Mouse (Mus musculus) limb, embryonic 11.5 days (tissue): Measurements from ENCODE around the gene Slco1a5. TPM values are rescaled to one million over a fixed set of nuclear protein-coding genes. Genes with fewer than 3 reads are reported as not detected.
"Not testable (repeated sequence)": the region's sequence is repeated elsewhere in the genome, so short reads cannot be mapped to it uniquely, and the experiment has no call there.

Experiments used
- ATAC-seq: fragments of 200-750 bp; cut with Nextera tagmentation; 2 replicates; pipeline ENCODE4 v1.8.0; 2017; ENCODE audit warnings: low read depth; ENCODE audit not compliant: insufficient number of reproducible peaks, low FRiP score, low TSS enrichment
- DNase-seq: peaks from one replicate; pipeline ENCODE4 v3.0.0-alpha.2; 2015; ENCODE audit warnings: low spot score
- H3K27ac ChIP-seq: fragments of 300-500 bp; sonication (generic); replicated peaks from 2 replicates; pipeline ENCODE4 v1.5.1; 2014; ENCODE audit warnings: low read depth, mild to moderate bottlenecking, low read length
- H3K27me3 ChIP-seq: fragments of 300-500 bp; sonication (generic); 2 replicates; pipeline ENCODE4 v1.6.1; 2014; ENCODE audit warnings: mild to moderate bottlenecking, low read length, mixed read lengths; ENCODE audit not compliant: control insufficient read depth, insufficient read depth
- H3K36me3 ChIP-seq: fragments of 300-500 bp; sonication (generic); 2 replicates; pipeline ENCODE4 v1.6.1; 2014; ENCODE audit warnings: mild to moderate bottlenecking, low read length, moderate library complexity, mixed read lengths; ENCODE audit not compliant: control insufficient read depth, insufficient read depth
- H3K4me1 ChIP-seq: fragments of 300-500 bp; sonication (generic); 2 replicates; pipeline ENCODE4 v1.6.1; 2014; ENCODE audit warnings: low read length, mixed read lengths; ENCODE audit not compliant: control insufficient read depth, insufficient read depth
- H3K4me2 ChIP-seq: fragments of 300-500 bp; sonication (generic); 2 replicates; pipeline ENCODE4 v1.6.1; 2014; ENCODE audit warnings: low read depth, mild to moderate bottlenecking, moderate library complexity; ENCODE audit not compliant: severe bottlenecking
- H3K4me3 ChIP-seq: fragments of 300-500 bp; sonication (generic); 2 replicates; pipeline ENCODE4 v1.5.1; 2014; ENCODE audit warnings: low read depth, low read length
- H3K9ac ChIP-seq: fragments of 300-500 bp; sonication (generic); 2 replicates; pipeline ENCODE4 v1.6.1; 2014; ENCODE audit warnings: mild to moderate bottlenecking, low read length
- H3K9me3 ChIP-seq: fragments of 300-500 bp; sonication (generic); 2 replicates; pipeline ENCODE4 v1.6.1; 2016; ENCODE audit warnings: low read length; ENCODE audit not compliant: control insufficient read depth
- WGBS: fragments of 180-500 bp; shearing (Covaris S2); extraction: QIAGEN DNeasy Blood & Tissue Kit; methylation state at CpG from one replicate; pipeline ENCODE4 v1.1.7; 2014; 5-methylcytosine and 5-hydroxymethylcytosine counted together
- polyA plus RNA-seq: library from polyadenylated mRNA; unstranded; fragments of >200 nt; fragmentation: Nextera tagmentation; extraction: Ambion mirVana; gene quantifications from 2 replicates; pipeline ENCODE4 v1.2.1, GENCODE M21; 2014

Slco1a5 gene
- polyA plus RNA-seq, 1 experiment from 2014 or later, result not detected

- not testable (repeated sequence) for ATAC-seq, H3K4me3 ChIP-seq
Observed at GRCm38 (mm10) chr6:142352099-142352498, 29.3 kb upstream of the Slco1a5 start.

GRCm38 (mm10) chr6:142347431-142348385 is 24.9 kb upstream of the Slco1a5 start:
- H3K27ac ChIP-seq, result no peak overlapping the region

More at GRCm38 (mm10) chr6:142352099-142352498, 29.3 kb upstream of the Slco1a5 start:
- not testable (repeated sequence) for H3K27me3 ChIP-seq, H3K9me3 ChIP-seq, H3K4me2 ChIP-seq, H3K36me3 ChIP-seq, DNase-seq, H3K9ac ChIP-seq, H3K4me1 ChIP-seq, H3K27ac ChIP-seq
- WGBS, result 95% methylated on average over 3 of the region's 3 CpGs

GRCm38 (mm10) chr6:142346181-142347110 is 23.7 kb upstream of the Slco1a5 start:
- no peak overlapping the region for H3K27ac ChIP-seq
- H3K4me1 ChIP-seq, result 0 out of 2 replicates have a peak, but pooled peaks cover 3% of the 10 kb centered on the region
- H3K4me3 ChIP-seq, result peak overlapping the region; percentile 65
- ATAC-seq, result no peak
- H3K4me2 ChIP-seq, result peak overlapping the region; percentile 38
- 0 out of 2 replicates have a peak, but pooled peaks cover 2% of the 10 kb centered on the region for H3K36me3 ChIP-seq
- WGBS, result 58% methylated on average over 12 of the region's 12 CpGs
- H3K9ac ChIP-seq, result no peak overlapping the region
- DNase-seq, result no peak
- H3K9me3 ChIP-seq, result no peaks in the 10 kb centered on the region
- no peaks in the 10 kb centered on the region for H3K27me3 ChIP-seq

More at GRCm38 (mm10) chr6:142347431-142348385, 24.9 kb upstream of the Slco1a5 start:
- Histone ChIP-seq H3K9me3 (no peaks in the 10 kb centered on the region), H3K27me3 (no peaks in the 10 kb centered on the region), H3K4me2 (no peak overlapping the region), H3K36me3 (0 out of 2 replicates have a peak, but pooled peaks cover 2% of the 10 kb centered on the region), H3K4me1 (0 out of 2 replicates have a peak, but pooled peaks cover 3% of the 10 kb centered on the region), H3K9ac (no peak overlapping the region), H3K4me3 (no peak overlapping the region)
- DNase-seq (no peak), ATAC-seq (no peak)
- WGBS, result 86% methylated on average over 11 of the region's 11 CpGs

GRCm38 (mm10) chr6:142345440-142346038 is 22.8 kb upstream of the Slco1a5 start, which contains the start of gene Pyroxd1:
Gene Pyroxd1, plus strand, starts transcription at chr6:142345654.
- DNase-seq, result peak; percentile 89

GRCm38 (mm10) chr6:142343561-142343960 is 20.8 kb upstream of the Slco1a5 start:
- Histone ChIP-seq H3K9ac (no peak overlapping the region), H3K9me3 (no peaks in the 10 kb centered on the region), H3K4me2 (no peak overlapping the region), H3K27me3 (no peaks in the 10 kb centered on the region), H3K4me3 (no peak overlapping the region), H3K36me3 (no peaks in the 10 kb centered on the region), H3K27ac (no peak overlapping the region), H3K4me1 (0 out of 2 replicates have a peak, but pooled peaks cover 3% of the 10 kb centered on the region)
- no peak for ATAC-seq
- WGBS, result 71% methylated on average over 2 of the region's 2 CpGs
- peak; percentile 62 for DNase-seq

More at GRCm38 (mm10) chr6:142345440-142346038, 22.8 kb upstream of the Slco1a5 start, which contains the start of gene Pyroxd1:
- Histone ChIP-seq H3K4me2 (peak within 1 kb of the TSS; percentile 38), H3K27me3 (no peaks in the 10 kb centered on the region), H3K9ac (peak within 1 kb of the TSS; percentile 56), H3K4me1 (0 out of 2 replicates have a peak, but pooled peaks cover 3% of the 10 kb centered on the region), H3K9me3 (no peaks in the 10 kb centered on the region), H3K27ac (no peak within 1 kb of the TSS), H3K36me3 (no peaks in the 10 kb centered on the region), H3K4me3 (peak within 1 kb of the TSS; percentile 65)
- under 1% methylated on average over 45 of the region's 48 CpGs for WGBS
- peak; percentile 96 for ATAC-seq

DNA sequence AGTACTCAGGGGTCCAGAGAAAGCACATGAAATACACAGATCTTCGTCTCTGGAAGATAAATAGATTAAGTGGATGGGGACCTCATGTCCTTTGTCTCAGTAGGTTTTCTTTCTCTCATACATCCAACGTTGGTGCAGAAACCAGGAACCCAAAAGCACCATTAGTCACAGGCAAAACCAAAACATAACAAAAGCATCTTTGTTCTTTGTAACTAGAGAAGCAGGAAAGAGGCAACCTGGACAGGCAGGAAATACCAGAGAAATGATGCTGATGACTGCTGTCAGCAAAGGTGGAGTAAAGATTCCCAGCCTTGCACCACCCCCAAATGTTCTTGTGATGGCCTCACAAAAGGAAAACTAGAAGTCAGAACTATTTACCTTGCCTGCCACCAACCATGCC is 16.8 kb upstream of the Slco1a5 start:
- Histone ChIP-seq H3K4me2 (no peak overlapping the region), H3K4me1 (no peaks in the 10 kb centered on the region), H3K27ac (no peak overlapping the region), H3K9ac (no peak overlapping the region), H3K27me3 (no peaks in the 10 kb centered on the region), H3K9me3 (no peaks in the 10 kb centered on the region), H3K36me3 (no peaks in the 10 kb centered on the region), H3K4me3 (no peak overlapping the region)
- WGBS, result 45% methylated on average over 2 of the region's 2 CpGs
- ATAC-seq (no peak), DNase-seq (no peak)

GRCm38 (mm10) chr6:142338961-142339360 is 16.2 kb upstream of the Slco1a5 start:
- ATAC-seq (no peak), DNase-seq (no peak)
- no peaks in the 10 kb centered on the region for H3K36me3 ChIP-seq
- no peak overlapping the region for H3K9ac ChIP-seq
- H3K27ac ChIP-seq, result no peak overlapping the region
- no peaks in the 10 kb centered on the region for H3K9me3 ChIP-seq
- no peak overlapping the region for H3K4me2 ChIP-seq
- H3K27me3 ChIP-seq, result no peaks in the 10 kb centered on the region
- 69% methylated on average over 2 of the region's 2 CpGs for WGBS
- H3K4me3 ChIP-seq, result no peak overlapping the region
- H3K4me1 ChIP-seq, result no peaks in the 10 kb centered on the region
